In the genomic region with DNA sequence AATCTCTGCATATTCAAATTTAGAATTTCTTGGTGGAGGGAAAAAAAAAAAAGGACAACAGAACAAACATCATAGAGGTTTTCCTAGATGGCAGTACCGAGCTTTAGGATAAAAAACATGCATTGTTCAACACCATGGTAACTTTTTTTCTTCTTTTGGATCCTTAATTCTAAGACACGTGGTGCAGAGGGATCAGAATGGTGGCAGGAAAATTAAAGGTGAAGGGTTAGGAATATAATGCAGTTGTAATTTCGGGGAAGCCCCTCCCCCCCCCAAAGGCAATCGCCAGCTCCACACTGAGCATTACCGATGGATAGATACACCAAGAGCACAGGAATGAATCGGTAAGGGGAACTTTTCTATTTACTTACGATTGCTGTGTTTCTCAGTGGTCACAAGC, we compare ENCODE assay signal across 8 mouse cellular contexts. TPM values are rescaled to one million over a fixed set of nuclear protein-coding genes. Genes with fewer than 3 reads are reported as not detected.
DNase-seq lines count a peak whose midpoint lies in the region; ATAC-seq and TF ChIP-seq lines count a peak whose summit lies in the region.

No protein-coding gene starts in this region.

- peaks cover 6% of the 10 kb centered on the region; the same call in 1 of the 2 replicates for H3K4me1 ChIP-seq in liver, adult 2 months (ENCODE audit: control insufficient read depth, insufficient read depth, low read length)
- peaks cover 58% of the 10 kb centered on the region for H3K4me1 ChIP-seq in forebrain, embryonic 12.5 days
- H3K4me1 ChIP-seq in limb, embryonic 12.5 days (replicated peaks): peaks cover 45% of the 10 kb centered on the region
- H3K4me1 ChIP-seq in small intestine, adult 2 months (ENCODE audit: control insufficient read depth, insufficient read depth, insufficient read length, low read length): peaks cover 3% of the 10 kb centered on the region; the same call in 1 of the 2 replicates

- 2% methylated on average over 7 of the region's 7 CpGs for WGBS in liver, adult 2 months
- WGBS in forebrain, embryonic 12.5 days: 0% methylated on average over 7 of the region's 7 CpGs
- WGBS in limb, embryonic 12.5 days: under 1% methylated on average over 7 of the region's 7 CpGs
- 10% methylated on average over 7 of the region's 7 CpGs for WGBS in small intestine, adult 2 months

- H3K27ac ChIP-seq in liver, adult 2 months (replicated peaks; ENCODE audit: insufficient read depth, low read depth, low read length): peak overlapping the region; percentile 95; the same call in 1 of the 2 replicates
- H3K27ac ChIP-seq in forebrain, embryonic 12.5 days: peak overlapping the region; percentile 99
- peak overlapping the region; percentile 100 for H3K27ac ChIP-seq in limb, embryonic 12.5 days
- no peak overlapping the region; the same call in 1 of the 2 replicates for H3K27ac ChIP-seq in small intestine, adult 2 months (ENCODE audit: insufficient read depth, low read depth, low read length)

- H3K27me3 ChIP-seq in liver, adult 2 months (ENCODE audit: control insufficient read depth, insufficient read depth, low read length): no peaks in the 10 kb centered on the region
- H3K27me3 ChIP-seq in forebrain, embryonic 12.5 days: peaks cover 20% of the 10 kb centered on the region
- no peaks in the 10 kb centered on the region for H3K27me3 ChIP-seq in limb, embryonic 12.5 days
- peaks cover 30% of the 10 kb centered on the region for H3K27me3 ChIP-seq in small intestine, adult 2 months (ENCODE audit: control insufficient read depth, insufficient read depth, low read length)

- peak overlapping the region; percentile 97 for H3K4me3 ChIP-seq in liver, adult 2 months (ENCODE audit: insufficient read depth, low read depth, low read length)
- peak overlapping the region; percentile 89 for H3K4me3 ChIP-seq in forebrain, embryonic 12.5 days (replicated peaks)
- peak overlapping the region; percentile 100 for H3K4me3 ChIP-seq in limb, embryonic 12.5 days (replicated peaks)
- H3K4me3 ChIP-seq in small intestine, adult 2 months (ENCODE audit: low read depth, low read length): peak overlapping the region; percentile 12; the same call in 1 of the 2 replicates

- TF ChIP-seq CTCF in liver, adult 2 months (IDR thresholded peaks at IDR 0.05; ENCODE audit: low read depth, low read length): no peak
- no peak for TF ChIP-seq CTCF in small intestine, adult 2 months (IDR thresholded peaks at IDR 0.05; ENCODE audit: extremely low read depth, insufficient read length, insufficient replicate concordance, low read depth, low read length)

- no peaks in the 10 kb centered on the region for H3K9me3 ChIP-seq in forebrain, embryonic 12.5 days
- no peaks in the 10 kb centered on the region for H3K9me3 ChIP-seq in limb, embryonic 12.5 days

- peak; percentile 50 for DNase-seq in liver, adult 2 months (ENCODE audit: extremely low read depth, low read depth, low spot score)
- no peak for DNase-seq in liver
- no peak for DNase-seq in left cerebral cortex, adult 8-10 months (ENCODE audit: low spot score in 2 of 2)
- no peak for DNase-seq in adrenal gland, adult (ENCODE audit: inconsistent age in 2 of 2, low spot score in 1 of 2)

- H3K4me2 ChIP-seq in forebrain, embryonic 12.5 days: peak overlapping the region; percentile 78
- peak overlapping the region; percentile 71 for H3K4me2 ChIP-seq in limb, embryonic 12.5 days

- no peaks in the 10 kb centered on the region; the same call in 1 of the 2 replicates for H3K79me2 ChIP-seq in liver, adult 2 months (ENCODE audit: control insufficient read depth, insufficient read depth, low read length)

- TF ChIP-seq POLR2A in liver, adult 2 months (IDR thresholded peaks at IDR 0.05; ENCODE audit: extremely low read depth, insufficient read depth, low read length): no peak
- TF ChIP-seq POLR2A in small intestine, adult 2 months (IDR thresholded peaks at IDR 0.05; ENCODE audit: low read depth, low read length): no peak

- no peak for ATAC-seq in forebrain, embryonic 12.5 days (ENCODE audit: low FRiP score)
- ATAC-seq in limb, embryonic 12.5 days (ENCODE audit: insufficient number of reproducible peaks, insufficient read depth, low FRiP score, low TSS enrichment, low read depth): no peak
- no peak for ATAC-seq in megakaryocyte-erythroid progenitor cell, adult 5-6 weeks (replicated peaks; ENCODE audit: low FRiP score, low TSS enrichment, poor library complexity, severe bottlenecking)

- H3K36me3 ChIP-seq in liver, adult 2 months (ENCODE audit: control insufficient read depth, insufficient read depth, low read length): no peaks in the 10 kb centered on the region
- H3K36me3 ChIP-seq in forebrain, embryonic 12.5 days (replicated peaks): no peaks in the 10 kb centered on the region
- H3K36me3 ChIP-seq in limb, embryonic 12.5 days: peaks cover 14% of the 10 kb centered on the region
- H3K36me3 ChIP-seq in small intestine, adult 2 months (ENCODE audit: control insufficient read depth, insufficient read depth, low read length): no peaks in the 10 kb centered on the region

- H3K9ac ChIP-seq in liver, adult 2 months (ENCODE audit: low read depth, low read length): peak overlapping the region; percentile 96
- peak overlapping the region; percentile 94 for H3K9ac ChIP-seq in forebrain, embryonic 12.5 days
- H3K9ac ChIP-seq in limb, embryonic 12.5 days (replicated peaks): peak overlapping the region; percentile 100

RNA-seq across cellular contexts. Expression of gene Gas1, which starts 2.2 kb away (rescaled TPM):
- 13.9 and 23.2 TPM in 2 replicates for total RNA-seq in liver, adult 2 months (2014; rRNA removed)
- polyA plus RNA-seq in liver, adult 2 months (2012; rRNA removed): 28.2 and 44.3 TPM in 2 replicates
- 140 and 153 TPM in 2 replicates for polyA plus RNA-seq in forebrain, embryonic 12.5 days (2016; fragmentation: Nextera tagmentation; extraction: Ambion mirVana)
- 318 and 346 TPM in 2 replicates for polyA plus RNA-seq in limb, embryonic 12.5 days (2016; fragmentation: Nextera tagmentation; extraction: Ambion mirVana)
- polyA plus RNA-seq in small intestine, adult 2 months (2012; rRNA removed): 61.6 and 63.6 TPM in 2 replicates
- total RNA-seq in left cerebral cortex, adult 8-10 months (2022): 1 to 10 TPM; 5.9 to 7.6 (median 7.6) TPM
- total RNA-seq in megakaryocyte-erythroid progenitor cell, adult 5-6 weeks (2014; fragmentation: Nextera tagmentation): not detected in 2 replicates
- total RNA-seq in megakaryocyte-erythroid progenitor cell, adult 5-6 weeks (2017): not detected in 2 replicates

Comparison
In these comparisons a context has a peak if more than half of its experiments do, and no peak if none do; other contexts are left out.
1. H3K4me3 ChIP-seq: peak in every context shown above with its lines; median percentile 100 in limb, embryonic 12.5 days; 97 in liver, adult 2 months; 89 in forebrain, embryonic 12.5 days; 12 in small intestine, adult 2 months.